Mouse (Mus musculus) midbrain, embryonic 14.5 days (tissue): Measurements from ENCODE around the gene Rnf152. TPM values are rescaled to one million over a fixed set of nuclear protein-coding genes. Genes with fewer than 3 reads are reported as not detected.
A peak's percentile ranks its signal among the peaks of the same experiment; 100 is the strongest.

ENCODE experiments used
- ATAC-seq: fragments of 200-750 bp; cut with Nextera tagmentation; 2 replicates; pipeline ENCODE4 v1.8.0; 2017; ENCODE audit warnings: moderate number of reproducible peaks, moderate library complexity; ENCODE audit not compliant: low FRiP score, low TSS enrichment
- DNase-seq: peaks from one replicate; pipeline ENCODE4 v3.0.0-alpha.2; 2015
- H3K27ac ChIP-seq: fragments of 300-500 bp; sonication (generic); replicated peaks from 2 replicates; pipeline ENCODE4 v1.5.1; 2014; ENCODE audit warnings: mild to moderate bottlenecking, low read depth, low read length, moderate library complexity
- H3K27me3 ChIP-seq: fragments of 300-500 bp; sonication (generic); 2 replicates; pipeline ENCODE4 v1.6.1; 2014; ENCODE audit warnings: low read length, control low read depth, mixed read lengths; ENCODE audit not compliant: control insufficient read depth, insufficient read depth
- H3K36me3 ChIP-seq: fragments of 300-500 bp; sonication (generic); 2 replicates; pipeline ENCODE4 v1.6.1; 2014; ENCODE audit warnings: low read length, control low read depth; ENCODE audit not compliant: control insufficient read depth, insufficient read depth
- H3K4me1 ChIP-seq: fragments of 300-500 bp; sonication (generic); 2 replicates; pipeline ENCODE4 v1.6.1; 2014; ENCODE audit warnings: mild to moderate bottlenecking, antibody characterized with exemption, low read length, control low read depth; ENCODE audit not compliant: control insufficient read depth, insufficient read depth
- H3K4me2 ChIP-seq: fragments of 300-500 bp; sonication (generic); 2 replicates; pipeline ENCODE4 v1.6.1; 2014; ENCODE audit warnings: mild to moderate bottlenecking, low read length, moderate library complexity
- H3K4me3 ChIP-seq: fragments of 300-500 bp; sonication (generic); replicated peaks from 2 replicates; pipeline ENCODE4 v1.5.1; 2014; ENCODE audit warnings: low read depth, low read length
- H3K9ac ChIP-seq: fragments of 300-500 bp; sonication (generic); replicated peaks from 2 replicates; pipeline ENCODE4 v1.6.1; 2014; ENCODE audit warnings: mild to moderate bottlenecking, low read length, moderate library complexity
- H3K9me3 ChIP-seq: fragments of 300-500 bp; sonication (generic); 2 replicates; pipeline ENCODE4 v1.6.1; 2016; ENCODE audit warnings: low read length, control low read depth, mixed read lengths; ENCODE audit not compliant: control insufficient read depth
- WGBS: fragments of 180-500 bp; shearing (Covaris S2); extraction: QIAGEN DNeasy Blood & Tissue Kit; methylation state at CpG from one replicate; pipeline ENCODE4 v1.1.7; 2014; 5-methylcytosine and 5-hydroxymethylcytosine counted together
- polyA plus RNA-seq: library from polyadenylated mRNA; unstranded; fragments of >200 nt; fragmentation: Nextera tagmentation; extraction: Ambion mirVana; gene quantifications from 2 replicates; pipeline ENCODE4 v1.2.1, GENCODE M21; 2014

Rnf152 gene
- polyA plus RNA-seq, 1 experiment from 2014 or later, result 28.9 TPM

- no peak overlapping the region for H3K4me3 ChIP-seq
- H3K9me3 ChIP-seq, result no peaks in the 10 kb centered on the region
- peak; percentile 6 for DNase-seq
- WGBS, result 75% methylated on average over 3 of the region's 3 CpGs
- H3K36me3 ChIP-seq, result no peaks in the 10 kb centered on the region
- H3K27ac ChIP-seq, result no peak overlapping the region
- ATAC-seq, result peak; percentile 17; the same call in 1 of the 2 replicates
- no peak overlapping the region for H3K9ac ChIP-seq
- no peak overlapping the region for H3K4me2 ChIP-seq
- no peaks in the 10 kb centered on the region for H3K27me3 ChIP-seq
- H3K4me1 ChIP-seq, result no peaks in the 10 kb centered on the region
Measured at GRCm38 (mm10) chr1:105263283-105264033, 93.1 kb downstream of the Rnf152 start.

- 86% methylated on average over 5 of the region's 5 CpGs for WGBS
- Histone ChIP-seq H3K9ac (no peak overlapping the region), H3K36me3 (no peaks in the 10 kb centered on the region), H3K9me3 (no peaks in the 10 kb centered on the region), H3K27me3 (no peaks in the 10 kb centered on the region), H3K27ac (no peak overlapping the region), H3K4me2 (no peak overlapping the region), H3K4me3 (no peak overlapping the region), H3K4me1 (no peaks in the 10 kb centered on the region)
- ATAC-seq (no peak), DNase-seq (no peak)
Measured at GRCm38 (mm10) chr1:105260200-105260599, 96.3 kb downstream of the Rnf152 start.

- 81% methylated on average over 3 of the region's 3 CpGs for WGBS
Measured at GRCm38 (mm10) chr1:105257199-105257598, 99.3 kb downstream of the Rnf152 start.

GRCm38 (mm10) chr1:105249190-105249589, 107.3 kb downstream of the Rnf152 start:
- no peak overlapping the region for H3K27ac ChIP-seq
- peaks cover 11% of the 10 kb centered on the region; the same call in 1 of the 2 replicates for H3K4me1 ChIP-seq
- no peak overlapping the region for H3K4me3 ChIP-seq
- H3K27me3 ChIP-seq, result no peaks in the 10 kb centered on the region
- ATAC-seq, result no peak
- no peaks in the 10 kb centered on the region for H3K36me3 ChIP-seq
- WGBS, result 97% methylated on average over 3 of the region's 3 CpGs
- H3K9ac ChIP-seq, result no peak overlapping the region
- peaks cover 4% of the 10 kb centered on the region for H3K9me3 ChIP-seq
- DNase-seq, result no peak
- H3K4me2 ChIP-seq, result no peak overlapping the region

More at GRCm38 (mm10) chr1:105257199-105257598, 99.3 kb downstream of the Rnf152 start:
- no peak for ATAC-seq
- no peaks in the 10 kb centered on the region for H3K4me1 ChIP-seq
- no peak overlapping the region for H3K4me2 ChIP-seq
- DNase-seq, result no peak
- no peak overlapping the region for H3K4me3 ChIP-seq
- no peaks in the 10 kb centered on the region for H3K9me3 ChIP-seq
- H3K27me3 ChIP-seq, result no peaks in the 10 kb centered on the region
- H3K27ac ChIP-seq, result no peak overlapping the region
- no peaks in the 10 kb centered on the region for H3K36me3 ChIP-seq
- H3K9ac ChIP-seq, result no peak overlapping the region

- H3K4me2 ChIP-seq, result no peak overlapping the region
- H3K9ac ChIP-seq, result no peak overlapping the region
- peaks cover 3% of the 10 kb centered on the region for H3K9me3 ChIP-seq
- peaks cover 16% of the 10 kb centered on the region; the same call in 1 of the 2 replicates for H3K4me1 ChIP-seq
- H3K4me3 ChIP-seq, result no peak overlapping the region
- WGBS, result 7% methylated on average over 2 of the region's 2 CpGs
- H3K27ac ChIP-seq, result 0 out of 2 replicates have a peak overlapping the region, but pooled peaks have one; percentile 37
- H3K36me3 ChIP-seq, result no peaks in the 10 kb centered on the region
- DNase-seq (peak; percentile 57), ATAC-seq (peak; percentile 66; the same call in 1 of the 2 replicates)
- no peaks in the 10 kb centered on the region for H3K27me3 ChIP-seq
Measured at GRCm38 (mm10) chr1:105246651-105247050, 109.9 kb downstream of the Rnf152 start.

- Histone ChIP-seq H3K4me1 (peaks cover 16% of the 10 kb centered on the region; the same call in 1 of the 2 replicates), H3K9ac (no peak overlapping the region), H3K4me3 (no peak overlapping the region), H3K27me3 (no peaks in the 10 kb centered on the region), H3K4me2 (no peak overlapping the region), H3K36me3 (no peaks in the 10 kb centered on the region), H3K9me3 (no peaks in the 10 kb centered on the region), H3K27ac (0 out of 2 replicates have a peak overlapping the region, but pooled peaks have one; percentile 37)
- ATAC-seq (peak; percentile 48; the same call in 1 of the 2 replicates), DNase-seq (peak; percentile 69)
- 6% methylated on average over 3 of the region's 3 CpGs for WGBS
Measured at GRCm38 (mm10) chr1:105246075-105246574, 110.4 kb downstream of the Rnf152 start.

- peaks cover 16% of the 10 kb centered on the region; the same call in 1 of the 2 replicates for H3K4me1 ChIP-seq
- no peak overlapping the region for H3K4me2 ChIP-seq
- H3K9me3 ChIP-seq, result no peaks in the 10 kb centered on the region
- H3K36me3 ChIP-seq, result no peaks in the 10 kb centered on the region
- no peaks in the 10 kb centered on the region for H3K27me3 ChIP-seq
- DNase-seq (peak; percentile 61), ATAC-seq (peak; percentile 43; the same call in 1 of the 2 replicates)
- WGBS, result 31% methylated on average over 6 of the region's 6 CpGs
- H3K4me3 ChIP-seq, result no peak overlapping the region
- H3K9ac ChIP-seq, result no peak overlapping the region
- H3K27ac ChIP-seq, result no peak overlapping the region
Measured at GRCm38 (mm10) chr1:105243359-105244142, 113.0 kb downstream of the Rnf152 start.

- no peak for DNase-seq
- Histone ChIP-seq H3K9ac (no peak overlapping the region), H3K9me3 (no peaks in the 10 kb centered on the region), H3K4me3 (no peak overlapping the region), H3K27me3 (no peaks in the 10 kb centered on the region), H3K4me1 (peaks cover 5% of the 10 kb centered on the region; the same call in 1 of the 2 replicates), H3K4me2 (no peak overlapping the region), H3K27ac (no peak overlapping the region), H3K36me3 (no peaks in the 10 kb centered on the region)
- no peak for ATAC-seq
Measured at GRCm38 (mm10) chr1:105240185-105240584, 116.3 kb downstream of the Rnf152 start.
